Mouse (Mus musculus): ENCODE data around the gene Mmp19. TPM values are rescaled to one million over a fixed set of nuclear protein-coding genes. Genes with fewer than 3 reads are reported as not detected.
A peak's percentile ranks its signal among the peaks of the same experiment; 100 is the strongest.
"Not testable (repeated sequence)": the region's sequence is repeated elsewhere in the genome, so short reads cannot be mapped to it uniquely, and the experiment has no call there.

The Mmp19 gene
- total RNA-seq, 2 experiments from 2014 or later: 3.1 to 3.2 TPM

DNA sequence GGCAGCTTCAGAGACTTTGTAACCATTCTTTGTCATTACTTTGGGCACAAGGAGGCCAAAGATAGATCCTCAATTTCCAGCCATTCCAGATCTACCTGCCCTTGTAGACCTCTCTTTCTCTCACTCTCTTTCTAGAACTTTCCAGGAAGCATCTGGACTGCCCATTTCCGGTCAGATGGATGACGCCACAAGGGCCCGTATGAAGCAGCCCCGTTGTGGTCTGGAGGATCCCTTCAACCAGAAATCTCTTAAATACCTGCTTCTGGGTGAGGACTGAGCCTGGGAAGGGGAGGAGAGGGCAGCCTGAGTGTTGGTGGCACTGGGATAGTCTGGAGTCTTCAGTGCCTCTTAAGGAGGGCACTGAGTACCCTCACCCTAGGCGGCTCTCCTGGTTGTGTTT is 3.7 kb downstream of the Mmp19 start:
- intact Hi-C loops (cut with DNase I): no loop called here
- DNase-seq (ENCODE audit: low spot score): no peak

DNA sequence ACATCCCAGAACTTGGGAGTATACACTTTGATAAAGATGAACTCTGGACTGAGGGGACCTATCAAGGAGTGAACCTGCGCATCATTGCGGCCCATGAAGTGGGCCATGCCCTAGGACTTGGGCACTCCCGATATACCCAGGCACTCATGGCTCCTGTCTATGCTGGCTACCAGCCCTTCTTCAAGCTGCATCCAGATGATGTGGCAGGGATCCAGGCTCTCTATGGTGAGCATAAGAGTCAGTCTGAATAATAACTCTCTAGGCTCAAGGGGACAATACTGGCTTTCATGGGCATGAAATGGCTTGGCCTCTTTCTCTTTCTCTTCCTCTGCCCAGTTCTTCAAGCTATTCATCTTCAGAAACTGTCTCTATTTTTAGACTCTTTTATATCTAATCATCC is 4.9 kb downstream of the Mmp19 start:
- DNase-seq (ENCODE audit: low spot score): no peak
- intact Hi-C loops (cut with DNase I): no loop called here

DNA sequence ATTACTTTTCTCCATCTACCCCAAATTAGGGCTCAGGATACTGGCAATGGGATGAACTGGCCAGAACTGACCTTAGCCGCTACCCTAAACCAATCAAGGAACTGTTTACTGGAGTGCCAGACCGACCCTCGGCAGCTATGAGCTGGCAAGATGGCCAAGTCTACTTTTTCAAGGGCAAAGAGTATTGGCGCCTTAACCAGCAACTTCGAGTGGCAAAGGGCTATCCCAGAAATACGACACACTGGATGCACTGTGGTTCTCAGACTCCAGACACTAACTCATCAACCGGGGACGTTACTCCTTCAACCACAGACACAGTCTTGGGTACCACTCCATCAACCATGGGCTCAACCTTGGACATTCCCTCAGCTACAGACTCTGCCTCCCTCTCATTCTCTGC is 8.0 kb downstream of the Mmp19 start:
- DNase-seq (ENCODE audit: low spot score): no peak
- intact Hi-C loops (cut with DNase I): no loop called here

DNA sequence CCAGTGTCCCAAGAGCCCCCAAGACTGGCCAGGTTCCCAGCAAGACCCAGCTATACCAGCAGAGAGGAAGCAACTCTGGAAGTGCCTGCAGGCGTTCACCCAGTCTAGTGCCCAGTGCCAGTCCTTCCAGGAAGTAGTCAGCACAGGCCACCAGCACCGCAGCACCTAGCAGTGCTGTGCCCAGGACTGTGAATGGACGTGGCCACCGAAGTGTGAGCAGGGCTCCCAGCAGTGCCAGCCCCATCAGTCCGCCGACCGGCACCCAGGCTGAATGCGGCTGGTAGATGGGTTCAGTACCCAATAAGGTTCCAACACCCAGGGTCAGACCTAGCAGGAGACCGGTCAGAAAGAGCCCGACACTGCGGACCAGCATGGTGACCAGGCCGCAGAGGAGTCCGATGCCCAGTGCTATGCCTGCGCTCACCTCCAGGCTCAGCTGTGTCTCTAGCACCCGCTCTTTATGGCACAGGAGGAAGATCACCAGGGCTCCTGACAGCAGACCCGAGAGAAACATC is 11.3 kb downstream of the Mmp19 start:
- no peak for DNase-seq (ENCODE audit: low spot score)
- intact Hi-C loops (cut with DNase I): loop anchor here (2.0 kb wide), 1 partner anchor 21 kb away; no protein-coding TSS in a partner anchor

DNA sequence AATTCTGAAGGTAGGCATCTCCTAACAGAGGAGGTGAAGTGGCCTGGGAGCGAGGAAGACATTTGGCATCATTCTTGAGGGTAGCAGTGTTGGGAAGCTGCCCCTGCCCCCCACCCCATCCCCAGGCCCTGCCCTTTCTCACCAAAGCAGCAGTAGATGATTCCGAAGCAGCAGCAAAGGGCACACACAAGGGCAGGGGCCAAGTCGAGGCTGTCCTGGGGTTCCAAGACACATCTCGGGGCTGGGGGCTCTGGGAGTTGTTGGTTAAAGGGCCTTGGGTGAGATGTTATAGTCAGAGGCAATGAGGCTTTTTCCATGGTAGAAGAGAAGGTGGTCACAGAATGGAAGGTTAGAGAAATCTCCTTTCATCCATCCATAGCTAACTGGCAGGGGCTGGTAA is 12.2 kb downstream of the Mmp19 start:
- intact Hi-C loops (cut with DNase I): loop anchor here (2.0 kb wide), 1 partner anchor 22 kb away; no protein-coding TSS in a partner anchor

DNA sequence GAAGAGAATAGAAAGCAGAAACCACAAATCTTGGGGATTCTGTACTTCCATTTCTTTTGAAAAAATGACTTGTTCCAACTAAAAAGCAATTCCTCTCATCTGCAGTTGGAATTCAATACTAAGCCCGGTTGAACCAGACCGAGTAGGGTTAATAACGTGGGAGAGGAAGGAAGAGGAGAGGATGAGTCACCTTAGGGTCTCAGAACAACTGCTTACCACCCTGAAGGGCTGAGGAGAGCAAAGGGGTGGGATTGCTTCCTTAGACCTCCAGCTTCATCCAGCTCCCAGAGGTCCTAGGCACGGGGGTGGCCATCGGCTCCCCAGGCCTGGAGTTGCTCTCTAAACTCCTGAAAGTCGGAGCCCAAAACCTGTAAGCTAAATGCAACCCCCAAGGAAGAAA is 12.7 kb downstream of the Mmp19 start:
- intact Hi-C loops (cut with DNase I): loop anchor here (2.0 kb wide), 1 partner anchor 23 kb away; no protein-coding TSS in a partner anchor
- DNase-seq (ENCODE audit: low spot score): no peak

More for the DNA sequence above, 12.2 kb downstream of the Mmp19 start:
- DNase-seq (ENCODE audit: low spot score): no peak

DNA sequence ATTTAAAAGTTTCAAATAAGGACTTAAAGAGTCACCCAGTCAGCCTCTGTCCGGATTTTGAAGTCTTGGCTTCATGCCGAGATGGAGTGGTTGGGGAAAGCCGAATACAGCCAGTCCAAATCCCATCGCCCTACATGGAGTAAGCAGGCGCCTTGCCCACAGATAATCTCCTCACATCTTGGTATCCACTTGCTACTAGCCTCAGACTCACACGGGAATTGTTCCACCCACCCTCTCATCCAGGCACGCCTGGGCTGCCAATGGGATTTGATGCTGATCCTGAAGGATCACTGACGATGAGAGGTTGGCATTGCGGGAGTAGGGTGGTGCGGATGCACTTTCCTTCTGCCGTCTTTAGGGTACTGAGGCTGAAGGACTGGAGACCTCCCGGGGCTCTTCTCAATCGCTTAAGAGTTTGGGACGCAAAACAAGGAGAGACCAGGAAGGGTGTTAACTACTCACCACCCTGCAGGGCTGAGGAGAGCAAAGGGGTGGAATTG is 13.1 kb downstream of the Mmp19 start, which contains the start of gene Dnajc14:
TSS of gene Dnajc14 (plus strand) at position 292 of the 500 bp plus-strand sequence.
- intact Hi-C loops (cut with DNase I): loop anchor here (2.0 kb wide), 1 partner anchor 23 kb away; no protein-coding TSS in a partner anchor

DNA sequence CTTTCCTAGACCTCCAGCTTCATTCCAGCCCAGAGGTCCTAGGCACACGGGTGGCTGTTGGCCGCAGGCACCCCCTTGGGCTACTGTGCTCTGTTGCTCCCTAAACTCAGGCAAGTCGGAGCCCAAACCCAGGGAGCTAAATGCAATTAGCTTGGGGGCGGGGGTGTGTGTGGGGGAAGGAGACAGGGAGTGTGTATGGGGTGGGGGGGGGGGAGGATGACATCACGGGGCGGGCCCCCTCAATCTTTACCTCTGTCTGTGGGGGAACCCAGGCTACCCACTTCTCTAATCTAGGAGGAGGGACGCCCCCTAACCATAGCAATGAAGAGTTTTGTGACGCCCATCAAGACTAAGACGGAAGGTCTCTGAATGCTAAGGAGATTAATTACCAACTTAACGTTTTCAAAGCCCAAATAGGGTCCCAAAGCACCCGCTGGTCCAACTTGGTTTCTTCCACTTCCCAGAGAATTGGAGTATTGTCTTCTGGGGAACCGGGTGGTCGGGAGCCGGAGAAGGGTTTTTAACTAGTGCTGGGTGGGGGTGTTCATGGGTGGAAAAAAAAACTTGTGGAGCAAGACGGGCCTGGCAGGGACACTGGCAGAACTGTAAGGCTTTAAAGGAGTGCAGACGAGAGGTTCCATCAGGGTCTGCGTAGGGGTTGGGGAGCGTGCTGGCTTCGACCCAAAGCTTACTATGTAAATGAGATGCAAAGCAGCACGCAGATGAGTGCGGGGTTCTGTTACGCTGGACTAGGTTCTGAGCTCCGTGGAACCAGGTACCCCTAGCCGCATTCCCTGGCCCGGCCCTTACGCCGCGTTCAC is 13.8 kb downstream of the Mmp19 start, which contains the start of gene Tmem198b:
TSS of gene Tmem198b (minus strand) at position 100 of the 821 bp plus-strand sequence.
- intact Hi-C loops (cut with DNase I): loop anchor here (1.0 kb wide), 1 partner anchor 56 kb away; no protein-coding TSS in a partner anchor
- peak; percentile 58 for DNase-seq (ENCODE audit: low spot score)

More for the DNA sequence above, 13.1 kb downstream of the Mmp19 start, which contains the start of gene Dnajc14:
- peak; percentile 55 for DNase-seq (ENCODE audit: low spot score)

DNA sequence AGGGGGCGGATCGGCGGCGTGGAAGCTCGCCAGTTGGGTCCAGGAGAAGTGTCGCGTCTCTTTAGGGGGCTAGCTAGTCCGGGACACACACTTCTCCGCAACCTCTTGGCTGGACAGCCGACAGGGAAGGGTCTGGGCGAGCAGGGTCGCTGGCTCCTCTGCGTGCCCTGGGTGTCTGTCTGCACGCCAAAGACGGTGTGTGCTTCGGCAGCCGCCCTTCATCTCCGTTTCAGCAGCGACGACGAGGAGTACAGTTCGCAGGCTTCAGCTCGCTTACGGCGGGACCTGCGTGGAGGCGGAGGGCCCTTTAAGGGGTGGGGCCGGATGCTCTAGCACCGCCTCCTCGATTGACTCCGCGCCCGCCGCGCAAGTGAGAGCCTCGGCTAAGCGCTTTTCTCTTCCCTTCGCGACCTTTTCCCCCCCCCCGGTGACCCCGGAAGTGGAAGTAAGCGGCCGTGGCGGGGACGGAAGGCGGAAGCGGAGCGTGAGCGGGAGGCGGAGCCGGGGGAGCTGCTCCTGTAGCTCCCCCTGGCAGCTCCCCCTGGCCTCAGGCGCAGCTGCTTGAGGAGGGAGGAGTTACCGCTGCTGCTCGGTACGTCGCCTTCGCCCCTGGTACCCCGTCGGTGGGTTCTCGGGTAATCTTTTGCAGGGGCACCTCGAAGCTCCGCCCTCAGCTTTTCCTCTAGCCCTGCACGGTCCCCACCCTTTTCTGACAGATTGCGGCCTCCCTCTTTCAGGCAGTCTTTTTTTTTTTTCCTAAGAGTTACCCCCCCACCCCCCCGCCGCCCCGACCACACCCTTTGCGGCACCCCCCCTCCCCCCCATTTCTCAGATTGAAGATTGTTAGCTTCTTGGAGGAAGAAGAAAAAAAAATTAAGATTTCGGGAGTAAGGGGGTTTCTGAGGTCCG is 14.6 kb downstream of the Mmp19 start:
- DNase-seq (ENCODE audit: low spot score): peak; percentile 92
- intact Hi-C loops (cut with DNase I): loop anchor here (1.0 kb wide), 1 partner anchor 57 kb away; no protein-coding TSS in a partner anchor

DNA sequence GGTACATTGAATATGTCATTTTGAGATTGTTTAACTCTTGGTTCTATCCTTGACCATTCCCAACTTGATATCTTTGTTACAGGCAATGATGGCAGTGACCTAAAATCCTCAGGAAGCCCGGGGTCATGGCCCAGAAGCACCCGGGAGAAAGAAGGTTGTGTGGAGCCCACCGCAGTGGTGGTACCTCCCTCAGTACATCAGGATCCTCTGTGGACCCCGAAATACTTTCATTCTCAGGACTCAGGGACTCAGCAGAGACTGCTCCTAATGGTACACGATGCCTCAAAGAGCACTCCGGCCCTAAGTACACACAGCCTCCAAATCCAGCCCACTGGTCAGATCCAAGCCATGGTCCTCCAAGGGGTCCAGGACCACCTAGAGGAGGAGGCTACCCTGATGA is 15.4 kb downstream of the Mmp19 start:
- intact Hi-C loops (cut with DNase I): loop anchor here (2.0 kb wide), 1 partner anchor 15 kb away; the partner anchor contains the start of gene Ormdl2
- DNase-seq (ENCODE audit: low spot score): no peak

DNA sequence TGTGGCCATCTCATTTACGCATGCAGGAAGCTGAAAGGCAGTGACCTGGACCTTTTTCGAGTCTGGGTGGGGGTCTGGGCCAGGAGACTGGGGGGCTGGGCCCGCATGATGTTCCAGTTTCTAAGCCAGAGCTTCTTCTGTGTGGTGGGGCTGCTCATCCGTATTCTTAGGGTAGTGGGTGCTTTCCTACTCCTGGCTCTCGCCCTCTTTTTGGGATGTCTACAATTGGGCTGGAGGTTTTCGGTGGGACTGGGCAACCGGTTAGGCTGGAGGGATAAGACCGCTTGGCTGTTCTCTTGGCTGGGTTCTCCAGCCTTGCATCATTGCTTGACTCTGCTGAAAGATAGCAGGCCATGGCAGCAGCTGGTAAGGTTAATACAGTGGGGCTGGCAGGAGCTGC is 16.3 kb downstream of the Mmp19 start:
- intact Hi-C loops (cut with DNase I): loop anchor here (2.0 kb wide), 1 partner anchor 14 kb away; the partner anchor contains the start of gene Ormdl2
- DNase-seq (ENCODE audit: low spot score): no peak

DNA sequence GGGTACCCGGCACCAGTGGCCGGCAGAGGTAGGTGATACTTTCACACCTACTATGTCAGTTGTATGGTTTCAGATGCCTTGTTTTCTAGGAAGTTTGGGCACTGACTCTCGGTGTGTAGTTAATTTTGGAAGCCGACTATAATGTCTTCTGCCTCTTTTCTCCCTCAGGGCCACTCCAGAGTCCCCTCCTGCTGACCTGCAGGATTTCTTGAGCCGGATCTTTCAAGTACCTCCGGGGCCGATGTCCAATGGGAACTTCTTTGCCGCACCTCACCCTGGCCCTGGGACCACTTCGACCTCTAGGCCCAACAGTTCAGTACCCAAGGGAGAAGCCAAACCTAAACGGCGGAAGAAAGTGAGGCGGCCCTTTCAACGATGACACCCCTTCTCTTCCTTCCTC is 26.3 kb downstream of the Mmp19 start, which contains the start of gene Sarnp:
TSS of gene Sarnp (plus strand) at position 301 of the 400 bp plus-strand sequence.
- DNase-seq (ENCODE audit: low spot score): no peak
- intact Hi-C loops (cut with DNase I): no loop called here

DNA sequence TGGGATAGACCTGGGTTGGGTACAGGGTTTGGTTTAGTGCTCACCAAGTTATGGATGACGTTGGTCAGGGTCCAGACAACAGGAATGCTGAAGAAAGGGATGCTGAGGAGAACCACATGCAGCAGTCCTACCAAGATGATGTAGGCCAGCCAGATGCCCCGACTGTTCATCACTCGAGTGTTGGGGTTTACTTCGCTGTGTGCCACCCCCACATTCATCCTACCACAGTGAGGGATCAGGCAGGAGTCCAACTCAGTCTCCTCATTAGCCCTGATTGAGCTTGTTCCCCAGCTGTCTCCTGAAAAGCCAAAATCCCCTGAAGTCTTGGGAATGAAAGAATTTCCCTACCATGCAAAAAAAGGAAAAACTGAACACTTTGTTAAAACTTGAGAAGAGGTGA is 29.5 kb downstream of the Mmp19 start:
- DNase-seq (ENCODE audit: low spot score): no peak
- intact Hi-C loops (cut with DNase I): loop anchor here (2.0 kb wide), 1 partner anchor 13 kb away; no protein-coding TSS in a partner anchor

DNA sequence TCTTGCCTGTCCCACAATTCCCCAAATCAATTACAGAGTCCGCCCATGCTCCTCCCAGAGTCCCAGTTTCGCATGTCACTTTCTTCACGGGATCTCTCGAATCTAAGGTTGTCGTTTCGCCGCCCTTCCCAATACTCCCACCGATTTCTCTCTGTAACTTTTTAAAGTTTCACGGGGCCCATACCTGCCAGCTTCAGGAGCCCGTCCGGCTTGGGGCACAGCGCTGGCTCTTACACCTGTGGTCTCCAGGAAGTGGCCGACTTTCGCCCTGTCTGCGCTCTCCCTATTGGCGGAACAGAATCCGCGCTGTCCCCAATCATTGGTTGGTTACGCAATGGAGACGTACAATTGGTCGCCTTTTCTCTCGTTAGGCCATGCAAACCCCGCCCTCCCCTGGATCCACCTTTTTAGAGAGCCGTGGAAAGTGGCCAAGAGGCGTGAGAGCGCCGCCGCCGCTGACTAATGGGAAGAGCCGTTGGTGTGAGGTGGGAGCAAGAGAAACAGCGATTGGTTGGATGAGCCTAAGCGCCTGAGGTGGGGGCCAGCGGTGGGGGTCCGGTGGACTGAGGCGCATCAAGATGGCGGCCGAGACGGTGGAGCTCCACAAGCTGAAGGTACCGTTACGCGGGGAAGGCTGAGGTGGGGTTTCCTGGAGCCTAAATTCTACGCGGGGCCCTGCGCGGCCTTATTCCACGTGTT is 30.8 kb downstream of the Mmp19 start, which contains the start of gene Ormdl2:
TSS of gene Ormdl2 (minus strand) at position 288 of the 699 bp plus-strand sequence.
- DNase-seq (ENCODE audit: low spot score): peak; percentile 98
- intact Hi-C loops (cut with DNase I): loop anchor here (2.0 kb wide), 1 partner anchor 15 kb away; no protein-coding TSS in a partner anchor

DNA sequence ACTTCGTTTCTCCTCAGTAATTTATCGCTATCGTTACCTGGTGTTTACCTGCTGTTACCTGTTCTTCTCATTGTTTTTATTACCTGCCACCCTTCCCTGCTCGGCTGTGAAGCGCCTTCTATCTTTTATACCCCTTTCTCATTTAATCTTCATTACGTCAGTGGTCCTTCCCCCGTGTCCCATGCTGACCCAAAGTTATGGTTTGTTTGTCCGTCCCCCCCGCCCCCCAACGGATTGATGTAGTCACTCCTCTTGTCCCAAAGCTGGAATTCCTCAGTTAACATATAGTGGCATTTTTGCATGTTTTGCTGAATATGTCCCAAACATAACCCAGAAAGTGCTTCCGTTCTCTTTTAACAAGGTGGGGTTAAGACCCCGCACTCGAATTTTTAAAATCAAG is 31.4 kb downstream of the Mmp19 start:
- intact Hi-C loops (cut with DNase I): no loop called here

DNA sequence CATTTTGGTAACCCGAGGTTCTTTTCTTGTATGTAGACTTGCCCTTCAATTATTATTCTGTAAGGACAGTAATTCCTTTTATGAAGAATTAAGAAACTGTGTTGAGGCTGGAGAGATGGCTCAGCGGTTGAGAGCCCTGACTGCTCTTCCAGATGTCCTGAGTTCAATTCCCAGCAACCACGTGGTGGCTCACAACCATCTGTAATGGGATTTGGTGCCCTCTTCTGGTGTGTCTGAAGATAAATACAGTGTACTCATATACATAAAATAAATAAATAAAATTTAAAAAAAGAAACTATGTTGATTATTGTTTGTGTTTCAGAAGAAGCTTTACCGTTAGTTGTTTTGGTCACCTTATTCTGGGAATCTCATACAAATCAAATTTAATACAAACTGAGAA is 32.4 kb downstream of the Mmp19 start:
- intact Hi-C loops (cut with DNase I); DNase-seq (ENCODE audit: low spot score): not testable (repeated sequence)

More for the DNA sequence above, 31.4 kb downstream of the Mmp19 start:
- DNase-seq (ENCODE audit: low spot score): no peak

DNA sequence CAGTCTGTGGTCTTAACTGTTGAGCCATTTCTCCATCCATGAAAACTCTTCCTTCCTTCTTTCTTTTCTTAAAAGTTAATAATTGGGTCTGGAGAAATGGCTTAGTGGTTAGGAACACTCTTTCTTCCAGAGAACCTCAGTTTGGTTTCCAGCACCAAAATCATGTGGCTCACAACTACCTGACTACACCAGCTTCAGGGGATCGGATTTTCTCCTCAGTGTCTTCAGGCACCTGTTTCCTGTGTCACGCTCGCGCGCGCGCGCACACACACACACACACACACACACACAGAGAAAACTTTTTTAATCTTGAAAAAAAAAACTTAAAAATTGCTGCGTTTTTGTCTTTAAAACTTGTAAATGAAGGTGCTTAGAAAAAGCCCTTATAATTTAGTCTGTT is 33.1 kb downstream of the Mmp19 start:
- intact Hi-C loops (cut with DNase I): no loop called here
- DNase-seq (ENCODE audit: low spot score): no peak

DNA sequence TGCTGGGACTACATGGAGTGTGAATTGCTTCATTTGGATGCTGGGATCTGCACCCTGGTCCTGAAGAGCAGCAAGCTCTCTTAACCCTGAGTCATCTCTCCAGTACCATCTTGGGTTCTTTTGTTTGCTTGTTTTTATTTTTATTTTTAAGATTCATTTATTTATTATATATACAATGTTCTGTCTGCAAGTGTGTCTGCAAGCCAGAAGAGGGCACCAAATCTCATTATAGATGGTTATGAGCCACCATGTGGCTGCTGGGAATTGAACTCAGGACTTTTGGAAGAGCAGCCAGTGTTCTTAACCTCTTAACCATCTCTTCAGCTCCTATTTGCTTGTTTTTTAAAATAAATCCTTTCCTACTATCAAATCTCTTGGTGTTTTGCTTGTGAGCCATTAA is 46.7 kb downstream of the Mmp19 start:
- DNase-seq (ENCODE audit: low spot score): no peak
- intact Hi-C loops (cut with DNase I): no loop called here

DNA sequence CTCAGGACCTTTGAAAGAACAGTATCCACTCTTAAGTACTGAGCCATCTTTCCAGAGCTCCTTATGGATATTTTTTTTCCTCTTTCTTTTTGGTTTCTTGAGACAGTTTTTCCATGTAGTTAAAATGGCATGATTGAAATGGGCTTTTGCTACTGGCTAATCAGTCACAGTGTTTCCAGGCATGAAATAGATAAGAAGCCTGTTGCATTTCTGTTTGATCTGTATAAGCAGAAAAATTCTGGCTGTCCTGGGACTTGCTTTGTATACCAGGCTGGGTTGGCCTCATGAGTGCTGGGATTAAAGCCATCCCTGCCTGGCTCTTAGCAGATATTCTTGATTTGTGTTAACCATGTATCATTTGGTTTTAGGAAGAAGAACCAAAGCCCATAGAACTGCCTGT is 48.7 kb downstream of the Mmp19 start:
- intact Hi-C loops (cut with DNase I): no loop called here
- no peak for DNase-seq (ENCODE audit: low spot score)

All from heart, postnatal 25 days (tissue).